Mouse (Mus musculus): ENCODE measurements at regions not wholly inside any gene's neighbourhood (a gene's known extent, or its start where the extent isn't known, plus 50 kb on each side); places are given as distances from the start of the nearest gene placed in this dataset.
"Not testable (repeated sequence)": the region's sequence is repeated elsewhere in the genome, so short reads cannot be mapped to it uniquely, and the experiment has no call there.

DNA sequence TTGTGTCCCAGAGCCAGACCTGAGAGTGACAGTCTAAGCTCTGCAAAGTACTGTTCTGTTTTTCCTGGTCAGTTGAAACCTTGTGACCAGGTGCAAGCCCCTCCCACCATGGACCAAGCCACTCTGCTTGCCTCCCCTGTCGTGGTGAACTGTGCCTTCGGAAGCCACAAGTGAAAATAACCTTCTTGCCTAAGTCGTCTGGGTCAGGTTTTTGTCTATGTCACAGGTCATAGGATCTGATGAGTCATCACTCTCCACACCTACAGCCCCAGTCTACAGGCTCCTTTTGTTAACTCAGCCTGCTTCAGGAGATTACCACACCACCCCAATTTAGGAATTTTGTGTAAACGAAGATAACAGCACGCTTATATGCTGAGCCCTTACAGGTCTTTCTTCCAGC is 417.2 kb upstream of the Arid1b start:
- peak; percentile 27 for DNase-seq

DNA sequence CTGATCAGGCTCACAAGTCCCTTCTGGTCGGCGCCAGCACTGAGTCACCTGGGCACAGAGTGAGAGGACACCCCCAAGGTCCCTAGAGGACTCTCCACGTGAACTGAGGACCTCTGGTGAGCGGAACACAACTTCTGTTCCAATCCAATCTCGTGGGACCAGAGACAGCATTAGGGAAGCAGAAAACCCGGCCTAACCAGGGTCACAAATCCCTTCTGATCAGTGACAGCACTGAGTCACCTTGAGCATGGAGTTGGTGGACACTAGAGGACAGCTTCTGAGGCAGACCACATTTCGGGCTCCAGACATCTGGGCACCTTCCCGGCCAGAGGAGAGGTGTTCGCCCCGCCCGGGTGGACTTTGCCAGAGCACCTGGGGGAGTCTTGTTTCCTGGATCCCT is 412.3 kb upstream of the Arid1b start:
- DNase-seq, result peak; percentile 77

DNA sequence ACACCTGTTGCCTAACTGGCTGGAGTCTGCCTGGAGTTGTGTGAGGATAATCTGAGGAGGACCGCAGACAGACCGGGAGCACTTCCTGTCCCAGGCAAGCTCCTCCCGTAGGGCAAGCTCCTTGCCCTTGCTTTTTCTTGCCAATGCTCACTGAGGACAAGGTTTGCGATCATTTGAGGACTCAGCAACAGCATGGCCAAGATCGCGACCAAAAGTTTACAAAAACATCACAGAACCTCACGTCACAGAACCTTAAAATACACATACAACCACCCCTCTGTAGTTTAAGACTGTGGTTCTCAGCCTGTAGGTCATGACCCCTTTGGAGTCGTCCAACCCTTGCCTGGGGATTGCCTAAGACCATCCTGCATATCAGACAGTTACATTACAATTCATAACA is 383.7 kb upstream of the Arid1b start:
- DNase-seq, result peak; percentile 79

DNA sequence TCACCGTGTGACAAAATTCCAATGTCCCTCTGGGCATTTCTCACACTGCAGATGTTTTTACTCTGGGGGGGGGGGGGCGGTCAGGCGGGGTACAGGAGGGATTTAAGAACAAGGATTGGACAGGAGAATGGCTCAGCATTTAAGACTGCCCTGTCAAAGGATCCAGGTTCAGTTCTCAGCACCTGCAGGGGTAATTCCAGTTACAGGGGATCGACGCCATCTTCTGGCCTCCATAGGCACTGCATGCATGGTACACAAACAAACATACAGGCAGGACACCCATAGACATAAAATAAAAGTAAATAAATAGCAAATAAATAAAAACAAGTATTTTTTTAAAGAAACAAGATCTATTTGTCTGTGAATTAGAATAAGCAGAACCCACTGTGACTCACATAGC is 383.1 kb upstream of the Arid1b start:
- DNase-seq, result peak; percentile 62

DNA sequence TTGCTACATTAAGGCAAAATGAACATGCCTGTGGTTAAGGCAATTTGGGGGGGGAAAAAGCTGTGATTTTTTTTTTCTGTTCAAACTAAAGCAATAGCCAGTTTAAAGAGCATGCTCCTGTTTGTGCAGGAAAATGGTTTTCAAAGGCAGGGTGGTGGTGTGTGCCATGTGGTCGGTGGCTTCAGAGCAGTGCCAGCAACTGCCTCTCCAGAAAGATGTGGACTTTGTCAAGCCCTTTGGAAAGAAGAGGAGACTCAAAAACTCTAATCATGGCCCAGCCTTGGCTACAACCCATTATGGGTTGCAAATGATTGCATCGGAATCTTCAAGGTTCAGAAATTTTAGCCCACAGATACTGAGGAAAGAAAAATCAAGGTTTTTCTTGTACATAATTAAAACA is 382.4 kb upstream of the Arid1b start:
- DNase-seq, result peak; percentile 83

DNA sequence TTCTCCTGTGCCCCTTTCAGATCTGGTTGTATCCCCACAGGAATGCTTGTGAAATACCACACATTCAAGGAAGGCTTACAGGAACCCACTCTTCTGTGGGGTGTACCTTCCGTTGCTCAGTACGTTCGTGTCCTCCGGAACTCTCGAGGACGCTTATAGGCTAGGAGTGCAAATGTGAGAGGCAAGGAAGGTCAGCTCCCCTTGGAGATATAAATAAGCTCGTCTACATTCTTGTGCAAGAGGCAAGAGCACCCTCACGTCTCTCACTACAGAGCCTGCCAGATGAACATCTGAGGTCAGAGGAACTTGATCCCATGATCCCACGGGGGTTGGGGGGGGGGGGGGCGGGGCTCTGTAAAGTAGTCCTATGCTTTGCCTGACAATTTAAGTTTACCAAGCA is 382.0 kb upstream of the Arid1b start:
- DNase-seq, result peak; percentile 95

DNA sequence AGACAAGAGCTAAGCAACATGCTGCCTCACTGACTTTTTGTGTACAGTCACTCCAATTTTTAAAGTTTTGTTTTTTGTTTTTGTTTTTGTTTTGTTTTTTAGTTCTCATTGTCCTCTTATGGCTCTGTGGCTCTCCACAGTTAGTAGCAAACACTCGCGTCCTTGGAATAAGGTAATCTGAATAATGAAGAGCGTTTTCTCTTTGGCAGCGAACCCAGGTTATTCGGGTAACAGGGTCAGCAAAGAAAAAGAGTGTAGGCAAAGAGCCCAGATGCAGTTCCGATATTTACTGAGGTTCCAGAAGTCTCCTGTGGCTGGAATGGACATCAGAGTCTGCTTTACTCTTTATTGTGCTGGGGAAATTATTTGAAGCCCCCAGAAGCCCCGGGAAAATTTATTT is 381.4 kb upstream of the Arid1b start:
- peak; percentile 82 for DNase-seq

DNA sequence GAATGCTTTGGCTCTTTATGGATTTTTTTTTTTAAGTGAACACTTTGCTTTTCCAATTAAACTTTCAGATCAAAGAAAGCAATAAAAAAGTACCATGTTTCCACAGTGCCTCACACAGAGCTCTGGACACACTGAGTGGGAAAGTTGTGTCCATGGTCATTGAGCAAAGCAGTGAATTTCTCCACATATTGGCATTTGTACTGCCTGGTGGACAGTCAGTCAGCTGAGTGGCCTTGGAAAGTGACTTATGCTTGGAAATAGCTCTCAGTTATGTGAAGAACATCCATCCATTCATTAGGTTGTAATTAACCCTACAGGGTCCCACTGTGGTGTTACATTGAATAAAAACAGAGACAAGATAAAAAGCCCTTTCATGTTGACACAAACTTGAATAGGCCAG is 373.8 kb upstream of the Arid1b start:
- peak; percentile 51 for DNase-seq

DNA sequence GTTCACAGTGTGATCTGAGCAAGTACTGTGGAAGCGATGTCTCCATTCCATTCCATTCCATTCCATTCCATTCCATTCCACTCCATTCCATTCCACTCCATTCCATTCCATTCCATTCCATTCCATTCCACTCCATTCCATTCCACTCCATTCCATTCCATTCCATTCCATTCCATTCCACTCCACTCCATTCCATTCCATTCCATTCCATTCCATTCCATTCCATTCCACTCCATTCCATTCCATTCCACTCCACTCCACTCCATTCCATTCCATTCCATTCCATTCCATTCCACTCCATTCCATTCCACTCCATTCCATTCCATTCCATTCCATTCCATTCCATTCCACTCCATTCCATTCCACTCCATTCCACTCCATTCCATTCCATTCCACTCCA is 368.0 kb upstream of the Arid1b start:
- DNase-seq, result not testable (repeated sequence)

DNA sequence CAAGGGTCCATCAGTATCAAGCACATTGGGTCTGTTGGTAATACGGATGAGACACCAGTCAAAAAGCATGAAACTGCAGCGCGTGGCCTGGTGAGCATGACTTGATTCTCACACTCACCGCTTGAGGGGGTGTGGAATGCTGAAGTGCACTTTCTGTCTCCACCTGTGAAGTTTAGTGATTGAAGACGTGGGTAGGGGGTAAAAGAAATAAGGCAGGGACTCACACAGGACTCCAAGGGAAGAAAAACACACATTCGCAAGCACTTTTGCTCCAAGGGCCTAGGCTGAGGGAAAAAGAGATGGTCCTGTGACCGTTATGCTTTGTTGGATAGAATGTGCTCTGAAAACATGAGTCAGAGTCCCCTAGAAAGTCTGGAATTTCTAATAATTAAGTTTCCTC is 366.6 kb upstream of the Arid1b start:
- peak; percentile 76 for DNase-seq

DNA sequence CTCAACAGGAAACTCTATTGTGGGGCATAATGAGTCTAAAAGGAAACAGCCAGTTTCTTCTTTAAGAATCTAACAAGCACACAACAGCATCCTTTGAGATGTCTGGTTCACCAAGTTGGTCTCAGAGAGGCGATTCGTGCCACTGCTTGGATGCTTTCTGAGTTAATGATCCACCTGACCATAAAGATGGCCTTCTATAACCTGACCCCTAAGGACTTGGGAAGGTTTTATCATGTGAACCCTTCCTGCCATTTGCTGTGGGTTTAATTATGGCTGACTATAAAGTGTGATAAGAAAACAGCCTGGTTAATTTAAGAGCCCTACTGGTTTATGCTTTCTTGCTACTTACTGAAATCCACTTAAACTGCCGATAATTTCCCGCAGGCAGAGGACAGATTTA is 363.0 kb upstream of the Arid1b start:
- DNase-seq, result peak; percentile 37

DNA sequence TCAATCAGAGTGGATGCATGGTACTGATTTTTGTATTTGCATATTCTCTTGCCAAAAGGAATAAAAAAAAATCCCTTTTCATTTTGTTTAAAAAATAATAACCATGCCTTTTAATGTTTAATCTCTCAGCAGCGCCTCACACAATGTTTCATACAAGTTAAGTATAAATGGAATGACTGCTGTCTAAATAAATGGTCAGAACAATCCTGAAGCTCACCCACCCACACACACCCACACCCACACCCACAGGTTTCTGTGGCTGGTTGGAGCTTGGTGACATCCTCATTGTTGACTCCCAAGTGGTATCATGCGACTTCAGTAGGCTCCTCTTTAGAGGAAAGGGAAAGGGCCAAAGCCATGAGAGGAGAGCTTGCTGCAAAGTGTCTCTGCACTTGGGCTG is 361.6 kb upstream of the Arid1b start:
- peak; percentile 48 for DNase-seq

DNA sequence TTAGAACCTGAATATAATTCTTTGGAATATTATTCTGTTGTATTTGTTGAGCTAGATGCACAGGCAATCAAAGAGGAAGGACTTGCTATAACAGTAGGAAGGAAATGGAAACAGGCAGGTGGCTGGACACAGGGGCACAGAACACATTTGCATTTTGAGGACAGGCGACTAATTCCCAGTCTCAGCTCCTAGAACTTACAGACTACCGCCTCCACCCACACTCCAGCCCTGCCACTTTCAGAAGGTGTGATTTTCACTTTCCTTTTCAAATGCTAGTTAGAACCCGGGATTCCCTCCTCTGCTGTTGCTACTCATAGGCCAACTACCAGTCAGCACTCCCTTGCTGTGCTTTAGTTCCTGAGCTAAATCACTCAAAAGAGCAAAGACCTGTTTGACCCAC is 360.4 kb upstream of the Arid1b start:
- DNase-seq, result no peak

DNA sequence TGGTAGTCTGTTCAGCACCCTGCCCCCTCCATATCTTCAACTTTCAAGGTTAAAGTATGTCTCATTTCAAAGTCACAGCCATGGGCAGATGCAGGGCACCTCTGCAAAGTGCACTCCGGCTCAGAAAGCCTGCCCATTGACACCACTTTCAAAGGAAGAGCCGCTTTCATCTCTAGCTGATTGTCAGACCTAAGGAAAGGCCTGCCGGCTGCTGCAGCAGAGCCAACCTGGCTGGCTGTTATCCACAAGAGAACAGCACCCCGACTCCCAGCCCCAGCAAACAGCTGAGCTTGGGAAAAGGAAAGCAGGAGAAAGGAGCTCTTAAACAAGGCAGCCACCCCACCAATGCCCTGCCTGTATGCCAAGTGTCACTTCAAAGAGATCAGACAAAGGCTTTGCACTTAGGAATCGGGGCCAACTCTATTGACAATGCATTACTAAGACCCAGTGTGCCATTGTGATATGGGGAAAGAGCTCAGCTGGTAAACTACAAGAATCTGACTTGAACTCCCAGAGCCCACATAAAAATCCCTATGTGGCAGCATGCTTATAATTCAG is 357.3 kb upstream of the Arid1b start:
- peak; percentile 77 for DNase-seq

DNA sequence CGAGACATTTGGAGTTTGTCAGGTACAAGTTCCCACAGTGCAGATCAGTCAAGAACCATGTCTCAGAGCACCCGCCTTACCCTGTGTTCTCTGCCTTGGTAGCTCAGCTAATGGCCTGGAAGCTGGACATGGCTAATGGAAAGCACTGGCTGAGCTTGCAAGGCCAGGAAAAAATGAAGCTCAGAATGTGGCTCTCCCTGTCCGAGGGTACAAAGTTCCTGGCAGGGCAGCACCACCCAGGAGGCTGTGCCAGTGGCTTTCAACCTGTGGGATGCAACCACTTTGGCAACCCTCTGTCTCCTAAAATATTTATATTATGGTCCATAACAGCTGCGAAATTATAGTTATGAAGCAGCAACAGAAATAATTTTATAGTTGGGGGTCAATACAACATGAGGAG is 354.6 kb upstream of the Arid1b start:
- peak; percentile 21 for DNase-seq

DNA sequence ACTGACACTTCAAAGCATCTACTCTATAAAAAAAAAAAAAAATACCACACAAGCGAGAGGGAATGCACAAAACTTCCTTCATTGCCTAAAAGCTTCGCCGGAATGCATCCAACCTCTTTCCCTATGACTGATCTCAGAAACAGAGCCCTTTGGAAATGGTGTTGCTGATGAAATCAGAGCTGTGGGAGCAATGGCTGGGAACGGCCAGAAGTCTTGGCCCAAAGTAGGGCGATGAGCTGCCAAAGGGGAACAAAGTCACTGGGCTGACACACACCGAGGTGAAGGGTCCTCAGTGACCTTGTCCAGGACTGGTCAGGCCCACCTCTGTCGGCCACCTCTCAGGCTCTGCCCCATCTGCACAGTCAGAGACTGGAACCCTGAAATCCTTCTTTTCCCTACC is 353.6 kb upstream of the Arid1b start:
- peak; percentile 96 for DNase-seq

DNA sequence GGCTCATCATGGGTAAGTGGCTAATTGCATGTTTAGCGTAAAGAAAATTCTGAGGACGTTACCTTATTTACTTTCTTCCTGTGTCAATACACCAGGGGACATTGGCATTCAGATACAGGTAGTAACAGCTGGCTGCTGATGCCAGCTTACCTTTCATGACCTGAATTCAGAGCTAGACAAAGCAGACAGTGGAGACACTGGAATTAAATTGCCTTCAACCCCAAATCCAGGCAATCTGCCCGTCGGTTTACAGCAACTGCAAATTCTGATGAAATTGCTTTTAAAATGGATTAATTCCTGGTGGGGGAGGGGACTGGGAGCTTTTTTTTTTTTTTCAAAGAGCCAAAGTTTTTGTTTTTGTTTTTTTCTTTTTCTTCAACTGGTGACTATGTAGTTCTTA is 353.0 kb upstream of the Arid1b start:
- DNase-seq, result no peak

DNA sequence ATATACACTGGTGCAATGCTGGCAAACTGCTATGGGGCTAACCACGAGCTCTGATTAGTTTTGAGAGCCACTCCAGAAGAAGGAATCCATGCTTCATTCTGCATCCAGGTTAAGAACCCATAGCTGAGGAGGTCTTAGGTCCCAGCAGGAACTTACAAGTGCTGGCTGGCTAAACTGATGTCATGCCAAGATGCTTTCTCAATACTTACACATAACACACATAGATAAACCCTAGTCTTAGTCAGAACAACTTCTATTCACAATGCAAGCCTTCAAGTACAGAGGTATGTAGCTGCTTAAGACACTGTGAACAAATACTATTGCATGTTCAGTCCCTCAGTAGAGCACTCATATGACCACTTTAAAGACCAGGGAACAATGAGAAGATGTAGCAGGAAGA is 352.1 kb upstream of the Arid1b start:
- DNase-seq, result no peak

DNA sequence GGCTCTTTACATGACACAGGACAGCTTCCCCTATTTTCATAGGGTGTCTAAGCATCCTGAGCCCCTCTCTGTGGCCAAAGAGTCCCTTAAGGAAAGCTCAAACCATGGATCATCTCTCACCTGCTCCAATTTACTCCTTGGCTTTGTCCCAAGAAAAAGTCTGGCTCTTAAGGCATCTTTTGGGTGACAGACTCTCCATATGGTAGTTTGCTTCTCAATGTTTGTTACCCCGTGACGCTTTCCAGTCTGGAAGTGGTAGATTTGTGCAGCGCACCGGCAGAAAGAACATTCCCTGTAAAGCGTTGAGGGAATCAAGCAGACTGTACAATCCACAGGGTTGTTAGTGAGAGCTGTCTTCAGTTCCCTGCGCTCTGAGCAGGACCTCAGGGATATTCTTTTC is 350.8 kb upstream of the Arid1b start:
- DNase-seq, result no peak

DNA sequence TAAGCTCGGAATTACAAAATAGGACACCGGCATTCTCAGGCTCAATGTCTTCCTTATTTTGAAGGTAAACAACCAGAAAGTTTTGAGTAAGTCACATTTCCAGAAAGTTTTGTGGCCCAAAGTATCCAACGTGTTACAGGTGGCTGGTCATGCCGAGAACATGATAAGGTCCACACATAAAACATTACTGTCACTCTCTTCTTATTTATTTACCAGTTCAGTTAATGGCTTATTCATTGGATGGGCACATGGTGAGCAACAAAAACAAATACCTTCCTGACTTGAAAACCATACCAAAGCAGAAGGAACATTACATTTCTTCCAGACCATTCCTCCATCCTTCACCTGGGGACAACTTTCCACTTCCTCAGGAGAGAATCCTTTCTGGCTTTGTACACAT is 345.5 kb upstream of the Arid1b start:
- no peak for DNase-seq

DNA sequence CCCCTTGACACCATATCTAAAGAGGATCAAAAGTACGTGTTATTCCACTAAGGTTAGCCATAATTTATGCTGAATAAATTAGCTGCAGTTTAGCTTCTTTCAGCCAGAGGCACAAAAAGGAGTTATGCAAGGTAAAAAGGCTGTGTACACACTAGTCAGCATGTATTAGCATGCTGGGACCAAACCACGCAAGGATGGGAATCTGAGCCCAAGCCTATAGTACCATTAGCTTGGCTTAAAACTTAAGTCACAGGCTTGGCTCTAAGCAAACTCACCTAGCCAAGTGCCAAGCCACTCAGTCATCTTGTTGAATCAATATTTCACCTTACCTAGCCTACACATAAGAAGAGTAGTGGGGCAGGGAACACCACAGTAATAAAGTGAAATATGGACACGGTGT is 339.9 kb upstream of the Arid1b start:
- DNase-seq, result no peak

DNA sequence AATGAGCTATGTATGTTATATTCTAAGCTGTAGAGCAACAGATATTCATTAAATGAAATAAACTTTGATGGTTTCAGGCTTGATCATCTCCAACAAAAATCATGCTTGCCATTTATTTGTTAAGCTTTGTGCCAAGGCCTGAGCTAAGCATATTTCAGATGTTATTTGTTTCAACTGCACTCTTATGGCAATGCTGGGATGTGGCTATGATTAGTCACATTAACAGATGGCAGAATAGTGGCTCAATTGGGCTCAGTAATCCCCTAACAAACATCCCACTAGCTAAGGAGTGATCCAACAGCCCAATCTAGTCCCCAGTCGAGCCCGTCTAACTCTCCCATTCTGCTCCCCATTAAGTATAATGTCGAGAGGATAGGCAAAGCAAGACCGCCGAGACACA is 332.1 kb upstream of the Arid1b start:
- DNase-seq, result no peak

DNA sequence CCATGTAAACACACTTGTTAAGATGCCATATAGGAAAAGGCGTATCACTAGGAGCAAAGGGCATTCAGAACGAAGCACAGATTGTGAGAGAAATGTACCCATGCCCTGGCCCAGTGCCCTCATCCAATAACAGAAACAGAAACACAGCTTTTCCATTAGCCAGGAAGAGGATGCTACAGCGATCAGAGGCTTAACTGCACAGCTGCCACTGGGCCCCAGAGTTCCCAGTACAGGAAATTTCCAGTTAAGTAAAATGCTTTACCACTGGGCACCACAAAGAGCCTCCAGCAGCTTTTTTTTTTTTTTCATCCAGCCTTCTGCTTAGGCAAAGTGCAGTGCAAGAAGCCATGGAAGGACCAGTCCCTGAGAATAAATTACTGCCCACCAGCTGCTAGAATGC is 325.6 kb upstream of the Arid1b start:
- DNase-seq, result no peak

DNA sequence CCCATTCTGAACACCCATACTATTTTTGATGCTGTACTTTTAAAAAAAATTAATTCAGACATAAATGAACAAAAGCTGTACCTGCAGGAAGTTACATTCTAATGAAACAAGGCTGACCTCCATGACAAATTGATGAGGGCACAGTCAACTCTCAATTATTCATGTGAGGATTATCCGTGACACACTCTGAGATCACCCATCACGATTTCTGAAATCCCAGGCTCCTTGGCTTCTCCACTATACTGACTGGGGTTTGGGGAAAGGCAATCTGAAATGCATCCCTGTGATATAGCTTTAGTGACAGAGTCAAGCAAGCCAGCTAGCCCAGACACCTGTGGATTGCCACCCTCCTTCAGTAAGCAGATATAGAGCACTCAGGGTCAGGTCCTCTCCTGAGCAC is 320.9 kb upstream of the Arid1b start:
- no peak for DNase-seq

DNA sequence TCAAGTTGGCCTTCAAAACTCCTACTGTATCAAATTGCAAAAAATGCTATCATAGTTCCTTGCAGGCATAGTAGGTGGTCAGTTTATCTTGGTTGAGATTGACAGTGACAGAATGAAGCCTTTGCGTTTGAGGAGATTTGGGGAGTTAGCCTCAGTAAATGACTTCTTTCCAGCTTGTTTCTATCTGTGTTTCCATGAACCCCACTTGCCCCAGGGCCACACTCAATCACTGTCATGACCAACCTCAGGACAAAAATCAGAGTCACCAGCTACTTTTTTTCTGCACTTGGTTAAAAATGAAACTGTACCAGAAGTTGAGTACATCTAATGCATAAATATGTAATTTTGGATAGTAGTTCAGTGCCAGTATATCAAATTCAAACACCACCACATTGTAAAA is 287.7 kb upstream of the Arid1b start:
- DNase-seq, result no peak

DNA sequence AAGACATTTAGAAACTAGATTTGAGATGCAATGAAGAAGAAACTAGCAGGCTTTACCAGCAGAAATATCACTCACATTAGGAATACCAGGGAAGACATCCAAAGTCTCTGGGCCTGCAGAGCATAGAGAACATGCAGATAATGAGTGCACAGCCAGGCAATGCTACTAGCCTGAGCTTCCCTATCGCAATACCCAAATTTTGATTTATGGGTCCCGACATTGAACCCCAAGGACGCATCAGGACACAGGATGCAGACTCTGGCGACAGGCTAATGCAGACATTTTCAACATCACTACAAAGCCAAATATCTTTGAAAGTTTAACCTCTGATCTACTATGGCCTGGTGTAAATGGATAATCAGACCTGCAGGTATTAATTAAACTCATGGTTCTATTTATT is 273.1 kb upstream of the Arid1b start:
- DNase-seq, result no peak
